Mouse (Mus musculus) spleen, adult 2 months (tissue): Measurements from ENCODE around the gene Thada.

ENCODE experiments used
- CTCF ChIP-seq: fragments of 200-500 bp; IDR thresholded peaks from 2 replicates; pipeline ENCODE4 v1.5.1; 2011; ENCODE audit warnings: mild to moderate bottlenecking, inconsistent platforms; ENCODE audit not compliant: insufficient read depth, insufficient read length, insufficient replicate concordance; ENCODE audit errors: extremely low read depth
- POLR2A ChIP-seq: fragments of 200-500 bp; IDR thresholded peaks from 2 replicates; pipeline ENCODE4 v1.6.1; 2011; ENCODE audit warnings: low read depth, low read length, inconsistent platforms

GRCm38 (mm10) chr17:84330986-84331385 lies 135.0 kb downstream of the Thada start:
- TF ChIP-seq POLR2A (no peak), CTCF (no peak)
